Mouse (Mus musculus) layer of hippocampus, adult 11-12 months (tissue): Measurements from ENCODE around the gene Mgll.

Experiments
- DNase-seq: peaks from one replicate; pipeline ENCODE4 v3.0.0; 2022; ENCODE audit warnings: low spot score

Mgll gene

DNA sequence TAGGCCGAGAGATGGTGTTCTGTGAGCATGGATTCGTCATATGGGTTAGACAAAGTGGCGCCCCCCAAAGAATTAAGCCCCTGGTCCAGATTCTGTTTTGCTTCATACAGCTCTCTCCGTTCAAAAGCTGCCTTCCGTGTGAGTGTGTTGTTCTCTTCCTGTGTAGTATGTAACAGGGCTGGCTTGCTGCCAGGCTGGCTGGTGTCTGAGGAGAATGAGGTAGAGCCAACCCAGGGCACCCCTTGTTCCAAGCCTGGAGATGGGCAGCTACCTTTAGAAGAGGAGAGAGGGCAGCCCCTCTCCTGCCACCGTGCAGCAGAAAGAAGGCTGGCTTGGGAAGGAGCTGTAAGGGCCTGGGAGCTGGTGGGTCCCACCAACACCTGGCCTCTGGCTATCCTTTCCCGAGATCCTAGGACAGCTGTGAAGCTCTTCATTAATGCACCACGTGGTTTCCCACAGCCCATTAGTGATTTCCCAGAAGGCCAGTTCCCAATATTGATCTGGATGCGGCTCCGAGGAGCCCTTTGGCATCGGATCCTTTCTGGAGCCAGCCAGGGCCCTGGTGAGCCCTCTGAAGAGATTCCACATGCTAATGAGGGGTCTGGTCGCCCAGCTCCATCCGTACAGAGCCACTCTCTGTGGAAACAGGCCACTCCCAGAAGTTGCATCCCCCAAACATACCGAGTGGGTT, 19.5 kb downstream of the Mgll start:
- DNase-seq, result no peak

- no peak for DNase-seq
Measured at GRCm38 (mm10) chr6:88745027-88745426, 20.8 kb downstream of the Mgll start.

DNA sequence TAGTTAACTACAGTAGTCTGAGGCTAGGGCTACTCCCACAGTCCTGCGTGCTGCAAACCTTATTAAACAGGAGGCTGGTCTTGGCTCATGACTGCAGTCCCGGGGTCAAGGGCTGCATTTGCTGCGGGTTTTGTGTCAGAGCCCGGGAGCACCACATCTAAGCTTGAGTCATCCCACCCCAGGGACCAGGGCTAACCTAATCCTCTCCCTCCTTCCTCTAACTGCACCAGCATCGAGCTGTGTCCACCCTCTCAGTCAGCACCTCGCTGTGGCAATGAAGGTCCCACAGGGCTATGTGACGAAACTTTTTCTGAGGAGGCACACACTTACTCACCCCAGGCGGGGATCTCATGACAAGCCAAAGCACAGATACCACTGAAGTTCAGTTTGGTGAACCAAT, 22.1 kb downstream of the Mgll start:
- no peak for DNase-seq

DNA sequence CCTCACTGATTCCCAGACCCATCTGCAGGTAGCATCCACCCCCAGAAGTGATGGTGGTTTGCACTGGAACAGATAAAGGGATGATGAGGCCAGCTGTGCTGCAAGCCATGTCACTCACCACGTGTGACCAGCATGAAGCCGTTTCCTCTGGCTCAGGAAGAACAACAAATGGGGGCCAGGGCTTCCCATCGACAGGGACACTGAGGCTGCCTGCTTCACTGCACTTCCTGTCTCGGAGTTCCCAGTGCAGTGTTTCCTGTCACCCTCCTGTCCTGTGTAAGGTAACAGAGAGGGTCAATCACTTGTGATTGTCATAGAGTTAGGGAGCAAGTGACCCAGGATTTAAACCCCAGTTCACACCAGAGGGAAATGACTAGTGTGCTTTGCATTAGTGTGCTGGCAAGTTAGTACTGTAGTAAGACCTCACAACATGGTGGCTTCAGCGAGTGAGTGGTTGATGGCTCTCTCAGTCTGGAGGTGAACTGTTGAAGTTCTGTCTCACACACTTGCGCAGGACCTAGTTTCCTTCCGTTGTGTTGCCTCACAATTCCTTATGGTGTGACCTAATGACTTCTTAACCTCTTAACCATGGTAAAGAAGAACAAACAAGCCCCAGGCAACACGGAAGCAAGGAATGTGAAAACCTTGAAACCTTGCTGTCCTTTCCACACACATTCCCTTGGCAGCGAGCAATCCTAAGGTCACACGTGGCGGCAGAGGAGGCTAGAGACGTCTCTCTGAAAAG, 23.3 kb downstream of the Mgll start:
- DNase-seq, result no peak

GRCm38 (mm10) chr6:88750884-88751283, 26.7 kb downstream of the Mgll start:
- DNase-seq, result no peak

DNA sequence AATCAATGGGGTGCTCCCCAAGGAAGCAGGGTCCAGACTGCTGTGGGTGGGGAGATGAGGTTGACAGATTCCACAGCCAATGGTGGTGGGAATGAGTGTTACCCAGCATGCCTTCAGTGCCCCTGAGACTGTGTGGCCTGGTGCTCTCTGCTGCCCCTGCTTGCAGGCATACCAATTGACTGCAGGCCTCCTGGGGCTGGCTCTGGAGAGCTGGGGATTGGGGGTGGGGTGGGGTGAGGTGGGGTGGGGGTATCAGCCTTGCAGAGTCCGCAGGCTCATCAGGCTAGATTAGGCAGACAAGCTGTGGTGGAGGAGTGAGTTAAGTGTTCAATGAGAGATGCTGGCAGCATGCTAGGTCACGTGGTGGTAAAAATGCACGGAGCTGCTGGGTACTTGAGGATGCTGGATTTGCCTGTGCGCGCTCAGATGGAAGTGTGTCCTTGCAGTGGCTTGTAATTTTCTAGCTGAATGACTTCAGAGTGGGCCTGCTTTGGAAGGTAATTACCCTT, 28.6 kb downstream of the Mgll start:
- peak; percentile 60 for DNase-seq

DNA sequence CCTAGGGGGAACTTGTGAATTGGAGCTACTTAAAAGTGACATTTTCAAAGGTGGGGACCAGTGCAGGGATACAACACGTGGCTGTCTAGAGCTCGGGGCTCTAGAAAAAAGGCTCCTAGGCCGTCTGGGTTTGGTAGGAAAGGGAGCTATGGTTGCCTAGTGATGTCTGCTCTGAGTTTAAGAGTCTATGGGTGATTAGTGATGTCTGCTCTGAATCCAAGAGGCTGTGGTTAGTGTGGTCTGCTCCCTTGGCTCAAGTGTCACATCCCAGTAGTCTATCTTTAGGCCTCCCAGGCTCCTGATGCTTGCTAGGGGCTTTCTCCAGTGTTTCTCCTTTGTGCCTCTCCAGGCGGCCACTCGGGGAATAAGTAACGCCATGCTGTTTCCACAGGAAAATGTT, 29.4 kb downstream of the Mgll start:
- DNase-seq, result no peak

GRCm38 (mm10) chr6:88756992-88757391, 32.8 kb downstream of the Mgll start:
- DNase-seq, result no peak

GRCm38 (mm10) chr6:88758074-88758473, 33.9 kb downstream of the Mgll start:
- DNase-seq, result no peak

- no peak for DNase-seq
Measured at GRCm38 (mm10) chr6:88758568-88759522, 34.6 kb downstream of the Mgll start.

- DNase-seq, result peak; percentile 85
Measured at GRCm38 (mm10) chr6:88759793-88760453, 35.7 kb downstream of the Mgll start.

- no peak for DNase-seq
Measured at GRCm38 (mm10) chr6:88760935-88761635, 36.9 kb downstream of the Mgll start.

- DNase-seq, result no peak
Measured at GRCm38 (mm10) chr6:88761684-88762439, 37.6 kb downstream of the Mgll start.

DNA sequence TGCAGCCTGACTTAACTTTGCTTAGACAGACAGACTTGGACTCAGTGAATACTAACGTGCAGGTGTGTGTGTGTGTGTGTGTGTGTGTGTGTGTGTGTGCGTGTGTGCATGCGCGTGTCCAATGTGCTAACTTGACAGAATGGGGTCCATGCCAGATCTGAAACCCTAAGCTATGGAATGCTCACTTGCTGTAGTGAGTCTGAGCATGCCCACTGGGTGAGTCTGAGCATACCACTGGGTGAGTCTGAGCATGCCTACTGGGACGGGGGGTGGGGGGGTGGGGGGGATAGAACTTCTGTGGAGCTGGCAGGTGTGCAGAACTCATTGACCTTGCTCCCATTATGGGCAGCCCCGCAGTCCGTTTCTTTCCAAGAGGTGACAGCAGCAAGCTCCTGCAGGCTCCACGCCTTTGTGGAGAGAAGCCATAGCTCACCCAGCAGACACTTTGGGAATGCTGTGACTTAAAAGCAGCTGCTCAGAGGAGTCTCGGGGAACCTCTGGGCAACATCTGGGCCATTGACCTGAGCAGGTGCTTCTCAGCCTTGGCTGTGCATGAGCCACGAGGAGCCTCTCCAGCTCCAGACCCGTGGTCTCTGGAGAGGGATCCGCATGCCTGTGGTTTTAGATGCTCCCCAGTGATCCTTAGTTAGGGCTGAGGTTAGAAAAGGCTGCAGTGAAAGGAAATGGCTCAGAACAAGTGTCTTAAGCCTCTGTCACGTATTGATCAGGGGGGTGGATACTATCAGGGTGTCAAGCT, 38.4 kb downstream of the Mgll start:
- no peak for DNase-seq

GRCm38 (mm10) chr6:88763518-88764077, 39.4 kb downstream of the Mgll start:
- DNase-seq, result no peak

DNA sequence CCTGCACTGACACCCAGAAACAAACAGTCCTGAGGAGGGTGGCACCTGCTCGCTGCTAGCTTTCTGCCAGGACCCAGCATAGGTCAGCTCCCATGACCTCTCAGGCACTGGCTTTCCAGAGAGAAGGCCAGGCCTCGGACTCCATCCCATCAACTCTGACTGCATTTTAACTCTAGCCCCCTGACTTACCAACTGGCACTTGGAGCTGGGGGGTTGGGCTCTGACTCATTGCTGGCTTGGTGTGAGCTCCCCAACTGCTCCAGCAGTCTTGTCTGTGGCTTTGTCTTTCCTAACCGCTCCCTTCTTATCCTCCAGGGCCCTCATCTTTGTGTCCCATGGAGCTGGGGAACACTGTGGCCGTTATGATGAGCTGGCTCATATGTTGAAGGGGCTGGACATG, 40.1 kb downstream of the Mgll start:
- DNase-seq, result no peak

GRCm38 (mm10) chr6:88767740-88768139, 43.5 kb downstream of the Mgll start:
- DNase-seq, result no peak

DNA sequence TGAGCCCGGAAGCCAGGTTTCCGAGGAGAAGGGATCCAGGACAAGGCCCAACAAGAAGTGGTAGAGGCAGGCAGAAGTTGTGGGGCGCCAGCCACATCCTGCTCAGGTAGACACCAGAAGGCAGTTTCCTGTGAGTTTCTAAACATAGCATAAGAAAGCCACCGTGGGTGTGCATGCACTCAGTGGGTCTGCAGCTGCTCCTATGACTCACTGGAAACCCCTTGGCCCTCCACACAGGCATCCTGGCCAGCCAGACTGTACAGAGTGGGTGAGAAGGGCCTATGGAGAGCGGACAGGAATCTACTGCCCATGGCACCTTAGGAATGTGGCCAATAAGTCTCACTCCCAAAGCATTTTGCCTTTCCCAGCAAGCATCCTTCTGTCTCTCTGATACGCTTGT, 45.5 kb downstream of the Mgll start:
- DNase-seq, result no peak

DNA sequence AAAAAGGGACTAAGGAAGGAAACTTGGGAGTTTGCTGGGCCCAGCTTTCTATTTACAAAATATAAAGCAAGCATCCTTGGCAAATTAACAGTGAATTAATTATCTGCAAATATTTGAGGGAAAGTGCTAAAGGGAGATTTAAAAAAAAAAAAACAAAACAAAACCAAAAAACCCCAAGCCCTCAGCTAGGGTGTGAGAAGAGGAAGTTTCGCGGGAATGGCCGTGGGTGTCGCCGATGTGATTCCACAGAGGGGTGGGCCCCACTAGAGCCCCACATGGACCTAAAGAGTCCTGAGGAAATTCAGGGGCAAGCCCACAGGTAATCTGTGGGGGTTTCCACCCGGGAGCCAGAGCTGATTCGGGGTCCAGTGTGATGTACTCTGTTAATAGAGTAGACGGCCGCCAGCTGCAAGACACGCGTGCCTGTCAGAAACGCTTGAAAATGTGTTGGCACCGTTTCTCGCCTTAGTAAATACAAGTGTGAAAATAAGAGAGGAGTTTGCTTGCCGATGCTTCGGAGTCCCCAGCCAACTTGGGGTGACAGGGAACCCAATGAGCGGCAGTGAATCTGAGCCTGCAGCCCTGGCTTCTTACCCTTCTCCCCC, 46.2 kb downstream of the Mgll start:
- no peak for DNase-seq
